Mouse (Mus musculus): ENCODE results near the gene Tspyl1.

Tspyl1 gene

DNA sequence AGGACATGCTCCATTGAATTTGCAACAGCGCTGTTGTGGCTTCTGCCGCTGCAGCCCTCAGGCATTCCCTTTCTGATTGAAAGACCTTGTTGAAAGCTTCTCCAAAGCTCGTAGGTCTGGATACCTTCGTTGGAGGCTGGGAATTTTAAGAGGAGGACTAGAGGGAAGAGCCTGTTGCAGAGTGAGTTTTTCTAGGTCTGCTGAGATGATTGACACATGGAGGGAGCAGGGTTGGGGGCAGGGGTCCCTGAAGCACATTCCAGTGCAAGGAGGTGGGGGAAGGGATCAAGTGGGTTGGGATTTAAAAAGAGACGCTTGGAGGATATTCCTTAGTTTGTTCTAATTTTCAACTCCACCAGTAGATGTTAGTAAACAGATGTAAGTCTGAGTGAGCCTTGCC is 18.4 kb downstream of the Tspyl1 start:
- DNase-seq (ENCODE audit: low read depth, low spot score): no peak

- DNase-seq (ENCODE audit: low read depth, low spot score): no peak
Observed at GRCm38 (mm10) chr10:34307070-34307469, 25.1 kb downstream of the Tspyl1 start.

DNA sequence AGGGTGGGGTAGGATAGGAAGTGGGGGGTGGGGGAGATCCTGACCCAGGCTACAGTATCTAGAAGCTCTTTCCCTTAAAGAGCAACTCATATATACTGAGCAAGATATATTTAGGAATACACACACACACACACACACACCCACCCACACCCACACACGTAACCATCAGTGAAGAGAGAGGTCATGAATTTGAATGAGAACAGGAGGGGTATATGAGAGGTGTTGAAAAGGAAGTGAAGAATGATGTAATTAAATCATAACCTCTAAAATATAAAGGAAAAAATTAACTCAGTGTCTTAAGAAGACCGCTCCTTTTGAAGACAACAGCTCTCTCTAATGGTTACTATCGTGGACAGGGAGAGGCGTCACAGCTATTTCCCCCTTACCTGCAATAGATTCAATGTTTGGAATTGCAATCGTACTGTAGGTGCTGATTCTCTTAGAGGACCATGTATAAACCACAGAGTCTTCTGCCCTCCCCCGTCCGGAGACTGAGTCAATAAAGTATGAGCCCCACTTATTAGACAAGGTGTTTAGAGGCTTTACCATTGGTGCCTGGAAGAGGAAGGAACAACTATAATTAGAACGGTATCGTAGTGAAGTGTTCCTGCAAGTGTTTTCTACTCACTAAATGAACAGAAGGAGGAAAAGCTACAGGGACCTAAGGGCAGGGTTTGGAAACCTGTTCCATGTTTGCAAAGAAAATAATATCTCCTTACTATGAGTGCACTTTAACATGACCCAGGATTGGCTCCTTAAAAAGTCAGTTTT is 28.1 kb downstream of the Tspyl1 start:
- DNase-seq (ENCODE audit: low read depth, low spot score): no peak

DNA sequence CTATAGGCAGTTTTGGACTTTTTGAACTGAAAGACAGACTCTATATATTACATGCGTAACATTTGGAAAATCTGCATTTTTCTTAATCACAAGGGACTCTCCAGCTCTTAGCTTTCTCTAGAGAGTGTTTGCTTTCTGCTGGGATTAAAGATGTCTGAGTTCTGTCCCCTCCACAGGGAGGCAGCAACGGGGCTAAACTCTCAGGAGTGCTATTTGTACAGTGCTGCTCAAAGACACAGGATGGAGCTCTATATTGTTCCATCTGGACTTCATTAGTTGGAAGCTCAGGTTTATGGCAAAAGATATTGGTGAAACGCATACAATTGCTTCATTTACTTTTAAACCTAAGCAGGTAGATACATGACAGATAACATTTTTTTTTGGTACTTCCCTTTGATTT is 30.5 kb downstream of the Tspyl1 start:
- DNase-seq (ENCODE audit: low read depth, low spot score): no peak

- no peak for DNase-seq (ENCODE audit: low read depth, low spot score)
Observed at GRCm38 (mm10) chr10:34316571-34317216, 34.7 kb downstream of the Tspyl1 start.

DNA sequence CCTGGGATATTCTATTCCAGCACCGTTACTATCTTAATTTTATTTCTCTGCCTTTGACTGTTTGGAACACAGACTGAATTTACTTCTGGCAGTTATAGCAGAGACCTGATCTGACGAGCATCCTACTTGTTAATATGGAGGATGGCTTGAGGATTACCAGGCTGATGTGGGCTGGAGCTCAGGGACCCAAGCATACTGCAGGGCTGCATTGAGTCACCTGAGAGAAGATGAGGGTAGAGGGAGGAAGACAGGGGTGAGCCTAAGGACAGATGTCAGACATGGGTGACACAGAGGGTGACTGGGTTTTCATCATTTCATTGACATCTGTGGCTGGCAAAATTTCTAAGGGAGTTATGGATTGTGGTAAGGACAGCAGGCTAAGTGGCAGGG is 35.2 kb downstream of the Tspyl1 start:
- DNase-seq (ENCODE audit: low read depth, low spot score): no peak

DNA sequence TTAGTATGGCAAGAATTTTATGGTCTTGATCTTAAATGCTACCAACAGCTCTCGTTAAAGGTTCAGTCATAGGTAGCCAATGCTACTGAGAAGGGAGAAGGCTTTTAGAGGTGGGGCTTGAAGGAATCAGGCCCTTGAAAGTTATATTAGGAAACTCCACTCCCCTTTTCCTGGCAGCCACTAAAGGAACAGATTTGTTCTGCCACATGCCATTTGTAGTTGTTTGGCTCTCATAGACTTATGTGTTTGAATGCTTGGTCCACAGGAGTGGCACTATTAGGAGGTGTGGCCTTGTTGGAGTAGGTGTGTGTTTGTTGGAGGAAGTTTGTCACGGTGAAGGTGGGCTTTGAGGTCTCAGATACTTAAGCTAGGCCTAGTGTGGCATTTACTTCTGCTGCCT is 38.8 kb downstream of the Tspyl1 start:
- no peak for DNase-seq (ENCODE audit: low read depth, low spot score)

DNA sequence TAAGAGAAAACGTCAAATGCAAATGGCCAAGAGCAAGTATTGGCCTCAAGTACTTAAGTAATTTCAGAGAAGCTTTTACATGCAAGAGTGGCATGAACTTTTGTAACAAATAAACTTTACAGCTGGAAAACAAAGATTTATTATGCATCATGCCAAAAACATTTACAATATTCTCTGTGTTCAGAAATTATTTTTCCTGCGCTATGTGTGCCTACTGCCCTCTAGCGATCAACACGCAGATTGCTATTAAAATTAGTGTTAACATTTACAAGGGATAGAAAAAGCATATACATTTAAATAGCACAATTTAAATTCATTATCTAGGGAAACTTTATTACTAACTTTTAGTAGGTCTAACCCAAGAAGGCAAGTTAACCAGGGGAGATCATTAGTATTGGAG is 44.7 kb downstream of the Tspyl1 start:
- DNase-seq (ENCODE audit: low read depth, low spot score): no peak

DNA sequence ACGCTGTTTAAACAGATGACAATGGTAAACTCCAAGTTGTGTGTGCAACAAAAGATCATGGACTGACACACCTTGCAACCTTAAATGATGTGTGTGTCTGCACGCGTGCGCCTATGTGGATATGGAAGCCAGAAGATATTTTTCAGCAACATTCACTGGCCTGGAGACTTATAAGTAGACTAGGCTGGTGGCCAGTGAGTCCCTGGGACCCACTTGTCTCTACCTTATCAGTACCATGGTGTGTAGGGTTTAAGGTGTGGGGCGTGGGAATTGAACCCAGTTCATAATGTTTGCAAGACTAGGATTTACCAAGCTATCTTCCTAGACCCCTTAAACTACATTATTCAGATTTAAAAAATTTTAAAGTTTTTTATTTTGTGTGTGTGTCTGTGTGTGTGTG is 45.2 kb downstream of the Tspyl1 start:
- no peak for DNase-seq (ENCODE audit: low read depth, low spot score)

GRCm38 (mm10) chr10:34328310-34328709 is 46.3 kb downstream of the Tspyl1 start:
- no peak for DNase-seq (ENCODE audit: low read depth, low spot score)

Measured in c-Kit-negative CD71-positive TER-119-positive erythroid progenitor cells, embryonic 14.5 days (primary cell).